In genomic region chr4:135929828-135930227, GRCm38 (mm10) we compare ENCODE assay signal across 25 mouse cellular contexts. TPM values are rescaled to one million over a fixed set of nuclear protein-coding genes. Genes with fewer than 3 reads are reported as not detected.
"Had no signal": no experiment of that assay in that cellular context is flagged by ENCODE, and none has a peak within 500 bp of the region (broad histone marks: within the 10 kb centered on the region; RNA-seq: fewer than 3 reads in every experiment).

No protein-coding gene starts in this region.

- H3K27ac ChIP-seq: heart, adult 2 months; heart, embryonic 13.5 days; heart, embryonic 15.5 days; hindbrain, embryonic 10.5 days; hindbrain, embryonic 12.5 days; hindbrain, embryonic 14.5 days; kidney, embryonic 15.5 days; kidney, postnatal 0 days; limb, embryonic 13.5 days; limb, embryonic 15.5 days; liver, embryonic 12.5 days had no signal

- DNase-seq: gastrocnemius, postnatal 14 days; gastrocnemius, postnatal 36 days; heart, adult 11 months; heart, adult 2 months; heart, postnatal 14 days; heart, postnatal 36 days; kidney, adult 11 months; kidney, postnatal 14 days; layer of hippocampus, adult 9-11 months; layer of hippocampus, postnatal 36 days; left cerebral cortex, postnatal 4 days had no signal

- H3K27me3 ChIP-seq: heart, embryonic 13.5 days; heart, embryonic 15.5 days; hindbrain, embryonic 12.5 days; kidney, embryonic 15.5 days; limb, embryonic 13.5 days; limb, embryonic 15.5 days; liver, embryonic 12.5 days had no signal

- H3K4me1 ChIP-seq: hindbrain, embryonic 12.5 days; kidney, embryonic 15.5 days; limb, embryonic 13.5 days; limb, embryonic 15.5 days had no signal

- H3K4me3 ChIP-seq: heart, adult 2 months; heart, embryonic 13.5 days; heart, embryonic 15.5 days; hindbrain, embryonic 10.5 days; hindbrain, embryonic 12.5 days; kidney, embryonic 15.5 days; limb, embryonic 13.5 days; limb, embryonic 15.5 days; liver, embryonic 12.5 days had no signal

- H3K9ac ChIP-seq: heart, embryonic 13.5 days; heart, embryonic 15.5 days; hindbrain, embryonic 12.5 days; hindbrain, embryonic 14.5 days; kidney, embryonic 15.5 days; limb, embryonic 13.5 days; limb, embryonic 15.5 days; liver, embryonic 12.5 days had no signal

- H3K9me3 ChIP-seq: heart, embryonic 13.5 days; heart, embryonic 15.5 days; hindbrain, embryonic 10.5 days; hindbrain, embryonic 12.5 days; kidney, embryonic 15.5 days; limb, embryonic 13.5 days; limb, embryonic 15.5 days; liver, embryonic 12.5 days had no signal

- ATAC-seq: hindbrain, embryonic 16.5 days; inflammation-experienced regulatory T-cells, adult 6 months; liver, embryonic 12.5 days had no signal

- H3K4me2 ChIP-seq: heart, embryonic 11.5 days; heart, embryonic 13.5 days; heart, embryonic 15.5 days; hindbrain, embryonic 12.5 days; hindbrain, embryonic 14.5 days; kidney, embryonic 15.5 days; limb, embryonic 13.5 days; limb, embryonic 15.5 days; liver, embryonic 12.5 days had no signal

RNA-seq across cellular contexts. Expression of gene Cnr2, which starts 34.6 kb away (rescaled TPM):
- total RNA-seq: left cerebral cortex, adult 18-20 months had no signal
